Mouse (Mus musculus): ENCODE measurements around the gene Ddx43.
"Not testable (repeated sequence)": the region's sequence is repeated elsewhere in the genome, so short reads cannot be mapped to it uniquely, and the experiment has no call there.

The Ddx43 gene

GRCm38 (mm10) chr9:78395630-78396351, at the start of gene Ddx43:
Gene Ddx43, plus strand, starts transcription at chr9:78395777.
- peak; percentile 4 to 9 for DNase-seq (ENCODE audit: low spot score in 2 of 2)

GRCm38 (mm10) chr9:78347004-78347403, 48.6 kb upstream of the Ddx43 start:
- no peak for DNase-seq (ENCODE audit: low spot score in 2 of 2)

- not testable (repeated sequence) for DNase-seq (ENCODE audit: low spot score in 2 of 2)
Observed at GRCm38 (mm10) chr9:78348206-78349004, 47.2 kb upstream of the Ddx43 start.

GRCm38 (mm10) chr9:78349141-78349540, 46.4 kb upstream of the Ddx43 start:
- not testable (repeated sequence) for DNase-seq (ENCODE audit: low spot score in 2 of 2)

GRCm38 (mm10) chr9:78350007-78350406, 45.6 kb upstream of the Ddx43 start:
- not testable (repeated sequence) for DNase-seq (ENCODE audit: low spot score in 2 of 2)

GRCm38 (mm10) chr9:78351504-78352220, 43.9 kb upstream of the Ddx43 start:
- no peak for DNase-seq (ENCODE audit: low spot score in 2 of 2)

- DNase-seq (ENCODE audit: low spot score in 2 of 2), result no peak
Observed at GRCm38 (mm10) chr9:78354665-78355578, 40.7 kb upstream of the Ddx43 start.

GRCm38 (mm10) chr9:78355611-78356010, 40.0 kb upstream of the Ddx43 start, which contains the start of gene Gsta2:
Gene Gsta2, minus strand, starts transcription at chr9:78355788.
- DNase-seq (ENCODE audit: low spot score in 2 of 2), result no peak

- peak; percentile 21 to 47 for DNase-seq (ENCODE audit: low spot score in 2 of 2)
Observed at GRCm38 (mm10) chr9:78358053-78358452, 37.5 kb upstream of the Ddx43 start.

- DNase-seq (ENCODE audit: low spot score in 2 of 2), result no peak
Observed at GRCm38 (mm10) chr9:78359750-78360483, 35.7 kb upstream of the Ddx43 start.

GRCm38 (mm10) chr9:78360484-78360872, 35.1 kb upstream of the Ddx43 start:
- no peak for DNase-seq (ENCODE audit: low spot score in 2 of 2)

GRCm38 (mm10) chr9:78363374-78363773, 32.2 kb upstream of the Ddx43 start:
- DNase-seq (ENCODE audit: low spot score in 2 of 2), result no peak

- no peak for DNase-seq (ENCODE audit: low spot score in 2 of 2)
Observed at GRCm38 (mm10) chr9:78364701-78365100, 30.9 kb upstream of the Ddx43 start.

- DNase-seq (ENCODE audit: low spot score in 2 of 2), result no peak
Observed at GRCm38 (mm10) chr9:78365850-78366544, 29.6 kb upstream of the Ddx43 start.

GRCm38 (mm10) chr9:78367959-78368358, 27.6 kb upstream of the Ddx43 start, which contains the start of gene Dppa5a:
Gene Dppa5a, minus strand, starts transcription at chr9:78368177.
- not testable (repeated sequence) for DNase-seq (ENCODE audit: low spot score in 2 of 2)

GRCm38 (mm10) chr9:78368671-78369293, 26.8 kb upstream of the Ddx43 start:
- DNase-seq (ENCODE audit: low spot score in 2 of 2), result no peak

- no peak for DNase-seq (ENCODE audit: low spot score in 2 of 2)
Observed at GRCm38 (mm10) chr9:78369349-78369748, 26.2 kb upstream of the Ddx43 start.

- DNase-seq (ENCODE audit: low spot score in 2 of 2), result no peak
Observed at GRCm38 (mm10) chr9:78369786-78370185, 25.8 kb upstream of the Ddx43 start.

- no peak for DNase-seq (ENCODE audit: low spot score in 2 of 2)
Observed at GRCm38 (mm10) chr9:78371441-78371840, 24.1 kb upstream of the Ddx43 start.

All from spleen, postnatal 14 days (tissue).